Mouse (Mus musculus) erythroblast, adult 5-6 weeks (primary cell): ENCODE results near the gene 9130409I23Rik. TPM values are rescaled to one million over a fixed set of nuclear protein-coding genes. Genes with fewer than 3 reads are reported as not detected.

Source experiments
- ATAC-seq: replicated peaks from 2 replicates; pipeline ENCODE4 v1.8.0; 2016; ENCODE audit warnings: moderate number of reproducible peaks, mild to moderate bottlenecking, moderate TSS enrichment, inconsistent platforms; ENCODE audit not compliant: poor library complexity, low FRiP score, severe bottlenecking
- total RNA-seq, 2 experiments: library from RNA; stranded (forward) in 1 of 2; stranded (reverse) in 1 of 2; fragments of 150-400 nt in 1 of 2; fragments of 200-764, 138-1000 nt in 1 of 2; gene quantifications; 2 replicates each; pipeline versions ENCODE4 v1.2.3 to v1.2.4; 2015 to 2017; ENCODE audit warnings: low replicate concordance in 2 of 2

Gene 9130409I23Rik
- total RNA-seq, 2 experiments from 2014 or later: not detected

DNA sequence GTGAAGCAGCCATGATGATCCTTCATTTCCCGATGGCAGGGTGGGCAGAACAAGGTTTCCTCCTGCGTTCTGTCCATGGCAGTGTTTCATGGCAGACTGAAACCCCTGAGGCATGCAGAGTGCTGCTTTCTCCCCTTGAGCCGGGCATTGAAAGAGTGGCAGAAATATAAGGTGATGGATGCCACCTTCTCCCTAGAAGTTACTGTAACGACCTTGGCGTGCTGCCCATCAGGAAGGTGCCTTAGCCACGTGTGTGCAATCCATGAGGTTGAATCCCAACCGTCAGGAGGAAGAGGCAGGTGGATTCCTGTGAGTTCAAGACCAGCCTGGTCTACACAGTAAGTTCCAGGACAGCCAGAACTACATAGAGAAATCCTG, 29.6 kb upstream of the 9130409I23Rik start:
- no peak for ATAC-seq

DNA sequence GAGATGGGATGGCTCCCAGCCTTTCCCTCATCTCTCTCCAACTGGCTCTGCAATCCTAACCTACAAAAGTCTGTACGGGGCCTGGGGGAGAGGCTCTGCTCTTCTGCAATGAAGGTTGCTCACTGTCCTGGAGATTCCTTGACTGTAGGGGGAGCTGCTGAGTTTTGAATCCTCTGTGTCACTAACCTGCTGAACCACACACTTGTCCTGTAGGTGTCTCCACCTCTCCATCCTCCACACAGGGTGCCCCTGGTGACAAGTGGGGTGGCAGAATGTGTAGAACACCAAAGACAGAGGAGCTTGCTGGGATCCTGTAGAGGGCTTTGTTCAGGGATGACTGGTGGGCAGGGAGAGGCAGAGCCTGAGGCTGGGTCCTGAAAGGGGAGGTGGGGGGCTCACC, 28.8 kb upstream of the 9130409I23Rik start:
- peak; percentile 86 for ATAC-seq

DNA sequence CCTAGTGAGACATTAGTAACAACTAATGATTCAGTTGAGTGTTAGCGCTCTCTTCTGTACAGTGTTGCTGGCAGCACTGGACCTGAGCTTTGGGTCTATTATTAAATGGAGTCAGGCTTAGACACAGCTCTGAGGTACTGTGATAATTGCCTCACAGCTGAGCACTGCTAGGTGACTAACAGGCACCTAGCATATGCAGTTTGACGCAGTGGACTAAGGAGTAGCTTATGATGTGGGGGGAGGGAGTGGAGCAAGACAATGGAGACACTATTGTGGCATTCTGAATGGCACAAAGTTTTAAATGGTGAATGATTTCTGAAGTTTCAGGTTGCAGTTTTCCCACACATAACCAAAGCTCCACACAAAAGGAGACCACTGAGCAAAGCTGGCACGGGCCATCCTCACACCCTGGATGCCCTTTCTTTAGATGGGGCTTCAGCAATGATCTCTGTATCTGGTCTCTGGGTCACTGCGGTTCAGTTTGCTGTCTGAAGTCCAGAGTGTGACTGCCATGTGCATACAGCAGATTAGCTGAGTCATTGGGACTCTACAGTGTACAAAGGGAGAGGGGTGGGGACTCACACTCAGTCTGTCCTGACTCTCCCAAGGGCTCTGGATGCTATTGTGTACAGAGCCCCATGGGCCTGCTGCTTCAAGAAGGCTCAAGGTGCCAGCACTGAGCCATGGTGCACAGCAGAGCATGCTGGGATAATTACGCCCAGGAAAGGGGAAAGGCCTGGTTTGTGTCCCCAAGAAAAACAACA, 15.8 kb upstream of the 9130409I23Rik start:
- peak; percentile 68 for ATAC-seq

DNA sequence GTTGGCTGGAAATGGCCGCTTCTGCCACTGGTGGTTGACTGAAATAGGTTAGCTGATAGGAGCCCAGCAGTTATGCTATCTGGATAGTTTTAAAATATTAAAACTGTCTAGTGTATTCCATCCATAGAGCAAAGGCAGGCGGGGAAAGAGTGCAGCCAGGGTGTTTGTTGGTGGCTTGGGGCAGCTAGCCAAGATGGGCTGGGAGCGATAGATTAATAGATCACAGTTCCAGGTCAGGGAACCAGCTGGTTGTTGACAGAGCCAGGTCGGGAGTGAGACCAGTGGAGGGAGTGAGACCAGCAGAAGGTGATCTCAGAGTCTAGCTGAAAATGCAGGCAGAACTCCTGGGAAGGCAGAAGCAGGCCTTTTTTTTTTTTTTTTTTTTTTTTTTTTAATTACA, 13.4 kb upstream of the 9130409I23Rik start:
- ATAC-seq: no peak

DNA sequence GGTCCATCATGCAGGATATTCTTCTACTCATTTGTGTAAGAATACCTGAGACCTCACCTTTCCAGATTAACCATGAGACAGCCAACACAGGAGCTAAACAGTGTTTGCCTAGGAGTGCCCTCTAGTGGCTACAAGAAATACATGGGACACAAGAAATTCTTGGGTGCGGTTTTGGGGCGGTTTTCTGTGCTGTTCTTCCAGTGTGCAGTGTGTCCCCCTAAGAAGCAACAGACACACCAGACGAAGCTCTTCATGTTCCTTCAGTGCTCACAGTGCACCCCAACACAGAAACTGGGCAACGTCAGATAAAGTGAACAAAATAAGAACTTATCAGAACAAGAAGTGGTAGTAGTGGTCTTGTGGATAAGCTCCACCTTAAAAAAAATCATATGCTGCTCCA, 11.4 kb upstream of the 9130409I23Rik start:
- peak; percentile 88 for ATAC-seq

DNA sequence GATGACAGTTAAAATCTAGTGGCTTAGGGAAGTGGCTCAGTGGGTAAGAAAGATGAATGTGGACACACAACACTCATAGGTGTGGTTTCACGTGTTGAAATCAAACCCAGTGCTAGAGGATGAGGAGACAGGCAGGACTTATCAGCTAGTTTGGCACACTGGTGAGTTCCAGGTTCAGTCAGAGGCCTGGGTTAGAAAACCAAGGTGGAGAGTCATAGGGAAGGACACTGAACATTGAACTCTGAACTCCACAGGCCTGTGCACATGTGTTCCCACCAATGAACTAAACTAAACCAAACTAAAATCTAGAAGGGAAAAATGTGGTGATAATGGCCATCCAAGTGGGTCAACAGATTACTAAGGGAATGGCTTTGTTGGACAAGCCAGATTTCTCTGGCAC, 3.5 kb upstream of the 9130409I23Rik start:
- ATAC-seq: no peak

DNA sequence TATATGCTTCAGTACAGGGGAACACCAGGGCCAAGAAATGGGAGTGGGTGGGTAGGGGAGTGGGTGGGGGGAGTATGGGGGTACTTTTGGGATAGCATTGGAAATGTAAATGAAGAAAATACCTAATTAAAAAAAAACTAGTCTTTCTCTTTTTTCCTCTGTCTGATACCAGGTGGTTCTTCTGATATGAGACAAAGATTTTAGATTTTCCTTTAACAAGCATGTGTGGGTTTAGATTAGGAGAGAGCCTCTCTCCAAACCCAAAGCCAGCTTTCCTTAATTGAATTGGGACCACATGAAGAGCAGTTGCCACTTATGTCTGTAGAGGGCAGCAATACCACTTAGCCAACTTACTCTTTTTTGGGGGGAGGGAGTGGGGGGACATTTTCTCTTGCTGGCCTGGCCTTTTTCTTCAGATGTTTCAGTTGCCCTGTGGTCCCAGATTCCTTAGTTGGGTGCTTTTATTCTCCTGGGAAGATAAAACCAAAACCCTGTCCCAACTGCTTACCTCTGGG, 1.7 kb upstream of the 9130409I23Rik start:
- no peak for ATAC-seq

DNA sequence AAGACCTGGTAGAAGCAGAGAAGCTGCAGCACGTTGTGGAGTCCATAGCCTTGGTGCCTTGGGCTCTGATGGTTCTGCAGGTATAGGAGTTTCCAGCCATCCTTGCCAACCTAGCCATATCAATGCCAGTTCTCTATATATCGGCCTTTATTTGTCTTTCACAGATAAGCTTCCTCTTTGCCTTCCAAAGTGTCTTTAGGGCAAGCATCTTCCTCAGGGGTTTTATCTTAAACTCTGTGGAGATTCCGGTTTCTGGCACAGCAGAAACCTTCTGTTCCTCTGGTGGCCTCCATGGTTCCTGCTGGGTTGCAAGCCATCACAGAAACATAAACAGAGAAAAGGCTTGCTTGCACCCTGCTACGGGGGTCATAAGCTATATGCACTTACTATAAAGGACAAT, 1.9 kb downstream of the 9130409I23Rik start:
- no peak for ATAC-seq

DNA sequence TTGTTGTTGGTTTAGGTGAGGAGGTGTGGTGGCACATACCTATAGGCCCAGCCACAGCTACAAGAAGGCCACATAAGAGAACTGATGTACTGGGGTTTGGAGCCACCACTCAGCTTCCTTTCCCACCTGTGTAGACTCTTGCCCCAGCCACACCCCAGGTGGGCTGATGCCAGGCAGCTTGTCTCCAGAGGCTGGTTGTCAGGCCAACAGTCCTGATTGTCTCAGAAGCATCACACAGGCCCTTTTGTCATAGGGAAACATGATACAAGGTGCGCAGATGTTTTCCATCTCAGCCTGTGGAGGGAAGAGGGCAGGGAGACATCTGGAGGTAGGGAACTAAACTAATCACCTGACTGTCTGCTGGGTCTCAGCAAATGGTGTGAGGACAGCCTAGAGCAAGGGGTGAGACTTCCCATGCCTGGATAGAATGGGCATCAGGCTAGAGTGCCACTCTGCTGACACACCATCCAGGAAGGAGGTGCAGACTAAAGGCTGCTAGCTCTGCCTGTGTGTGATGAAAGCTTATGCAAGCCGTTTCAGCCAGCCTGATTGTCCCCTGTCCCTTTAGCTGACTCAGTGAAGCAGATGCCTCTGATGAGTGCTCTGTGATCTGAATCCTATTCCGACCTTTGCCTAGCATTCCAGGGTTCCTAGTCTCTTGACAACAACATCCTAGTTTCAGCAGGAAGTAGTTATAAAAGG, 10.9 kb downstream of the 9130409I23Rik start:
- no peak for ATAC-seq

DNA sequence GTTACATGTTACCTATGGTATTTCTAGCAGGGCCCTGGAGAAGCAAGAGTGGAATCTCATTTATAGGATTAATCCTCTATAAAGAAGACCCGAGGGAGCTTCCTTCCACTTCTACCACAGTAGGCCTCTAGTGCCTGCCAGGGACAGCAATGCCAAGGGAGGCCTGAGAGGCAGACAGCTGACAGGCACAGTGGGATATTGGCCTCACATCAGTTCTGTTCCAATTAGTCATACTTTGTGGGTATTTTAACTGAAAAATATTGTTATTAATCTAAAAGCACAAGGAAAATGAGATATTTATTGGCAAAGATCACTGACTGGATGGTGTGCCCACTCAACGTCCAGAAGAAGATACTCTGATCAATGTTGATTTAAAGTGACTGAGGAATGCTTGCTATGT, 13.0 kb downstream of the 9130409I23Rik start:
- no peak for ATAC-seq

DNA sequence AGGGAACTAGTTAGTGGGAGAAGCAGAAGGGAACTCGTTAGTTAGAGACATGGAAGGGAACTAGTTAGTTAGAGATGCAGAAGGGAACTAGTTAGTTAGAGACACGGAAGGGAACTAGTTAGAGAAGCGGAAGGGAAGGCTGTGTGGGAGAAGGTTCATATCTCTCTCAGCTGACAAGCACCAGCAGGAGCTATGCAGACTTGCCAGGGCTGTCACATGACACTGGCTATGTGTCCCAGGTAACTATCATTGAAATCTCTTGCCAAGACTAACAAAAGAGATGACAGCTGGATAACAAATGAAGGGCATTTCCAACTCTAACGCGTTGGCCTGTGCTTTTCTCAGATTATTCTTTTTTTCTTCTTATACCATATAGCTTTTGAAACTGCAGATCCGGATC, 13.6 kb downstream of the 9130409I23Rik start:
- no peak for ATAC-seq

DNA sequence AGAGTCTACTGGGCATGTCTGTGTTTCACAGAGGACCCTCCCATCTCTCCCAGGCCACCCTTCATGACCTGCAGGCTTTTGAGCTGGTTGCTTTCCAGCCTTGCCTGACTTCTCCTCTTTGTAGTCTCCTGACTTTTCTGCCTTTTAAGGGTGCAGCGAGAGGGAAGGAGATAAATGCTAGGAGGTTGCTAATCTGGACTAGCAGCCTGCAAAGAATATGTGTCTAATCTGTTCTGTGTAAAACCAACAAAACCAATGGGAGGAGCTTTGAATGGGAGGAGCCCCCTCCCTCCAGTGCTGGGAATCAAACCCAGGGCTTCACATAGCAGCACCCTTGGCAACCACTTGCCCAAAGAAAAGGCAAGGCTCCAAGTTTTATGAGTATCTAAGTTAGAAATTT, 17.3 kb downstream of the 9130409I23Rik start:
- no peak for ATAC-seq

DNA sequence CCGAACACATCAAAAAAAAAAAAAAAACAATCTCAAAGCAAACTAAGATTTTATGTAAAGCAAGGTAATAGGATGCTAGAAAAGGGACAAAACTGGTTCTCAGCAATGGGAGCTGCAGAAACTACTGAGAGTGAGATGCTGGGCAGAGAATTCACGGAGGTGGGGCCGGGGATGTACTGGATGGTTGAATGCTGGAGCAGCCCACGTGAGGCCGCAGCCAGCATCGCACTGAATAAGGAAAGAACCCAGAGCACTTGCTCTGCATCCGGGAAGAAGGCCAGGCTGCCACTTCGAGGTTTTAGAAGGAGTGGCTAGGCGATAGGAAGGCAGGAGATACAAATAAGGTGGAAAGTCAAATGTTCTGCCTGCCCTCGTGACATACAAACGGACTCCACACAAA, 18.6 kb downstream of the 9130409I23Rik start:
- ATAC-seq: no peak

DNA sequence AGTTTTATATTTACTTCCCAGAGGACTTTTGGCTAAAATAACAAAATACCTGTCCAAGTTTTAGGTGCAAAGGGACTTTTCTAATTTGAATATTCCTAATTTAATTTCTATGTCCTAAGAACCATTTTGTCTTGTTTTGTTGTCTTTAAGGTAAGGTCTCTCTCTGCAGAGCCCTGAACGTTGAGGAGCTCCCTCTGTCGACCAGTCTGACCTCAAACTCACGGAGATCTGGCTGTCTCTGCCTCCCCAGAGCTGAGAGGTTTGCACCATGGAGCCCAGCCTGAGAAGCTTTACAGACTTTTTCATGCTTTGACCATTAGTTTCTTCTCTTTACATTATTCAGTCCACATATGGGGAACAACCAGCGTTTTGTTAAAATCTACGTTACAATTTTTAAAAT, 22.0 kb downstream of the 9130409I23Rik start:
- no peak for ATAC-seq

DNA sequence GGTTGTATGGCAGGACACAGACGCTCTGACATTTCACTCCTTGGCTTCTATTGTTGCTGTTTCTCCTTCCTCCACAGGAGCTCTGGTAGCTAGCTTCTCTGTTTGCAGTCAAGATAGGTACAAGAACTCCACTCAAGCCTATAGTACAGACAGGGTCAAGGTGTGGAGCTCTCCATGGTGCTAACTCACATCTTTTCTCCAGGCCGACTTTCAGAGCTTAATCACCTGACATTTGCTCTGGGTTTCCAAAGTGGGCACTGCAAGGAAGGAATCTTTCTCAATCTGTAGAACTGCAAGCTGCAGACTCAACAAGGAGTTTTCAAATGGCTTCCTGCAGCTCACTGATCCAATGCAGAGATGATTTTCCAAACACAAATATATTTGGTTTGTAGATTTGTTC, 33.0 kb downstream of the 9130409I23Rik start:
- no peak for ATAC-seq

DNA sequence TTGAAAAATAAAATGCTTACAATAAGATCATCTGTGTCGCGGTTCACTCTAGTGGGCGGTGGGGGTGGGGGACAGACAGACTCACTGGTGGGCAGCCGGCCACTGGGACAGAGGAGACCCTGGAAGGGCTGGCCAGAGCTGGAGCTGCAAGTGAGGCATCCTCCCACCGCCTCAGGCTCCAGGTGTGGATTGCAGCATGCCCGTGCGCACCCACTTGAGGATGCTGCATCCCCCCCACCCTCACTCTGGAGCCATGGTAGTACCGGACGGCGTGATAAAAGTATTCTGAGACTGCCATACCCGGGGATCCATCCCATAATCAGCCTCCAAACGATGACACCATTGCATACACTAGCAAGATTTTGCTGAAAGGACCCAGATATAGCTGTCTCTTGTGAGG, 39.0 kb downstream of the 9130409I23Rik start:
- ATAC-seq: no peak

Other genes starting within 250 kb of the 9130409I23Rik start
- 966 and 1,002 TPM in 2 replicates for gene H3f3a, start 237.3 kb upstream of the 9130409I23Rik start, total RNA-seq (2015; ENCODE audit: low replicate concordance)
- gene H3f3a, start 237.3 kb upstream of the 9130409I23Rik start, total RNA-seq (2017; ENCODE audit: low replicate concordance): 1,471 and 1,473 TPM in 2 replicates
- 17.3 and 29.4 TPM in 2 replicates for gene Sde2, start 200.1 kb upstream of the 9130409I23Rik start, total RNA-seq (2015; ENCODE audit: low replicate concordance)
- gene Sde2, start 200.1 kb upstream of the 9130409I23Rik start, total RNA-seq (2017; ENCODE audit: low replicate concordance): 34.7 and 53.5 TPM in 2 replicates
- not detected in 2 replicates for gene Lefty2, start 158.1 kb upstream of the 9130409I23Rik start, total RNA-seq (2015; ENCODE audit: low replicate concordance)
- gene Lefty2, start 158.1 kb upstream of the 9130409I23Rik start, total RNA-seq (2017; ENCODE audit: low replicate concordance): not detected in 2 replicates
- gene Pycr2, start 146.9 kb upstream of the 9130409I23Rik start, total RNA-seq (2015; ENCODE audit: low replicate concordance): 9.0 and 9.8 TPM in 2 replicates
- gene Pycr2, start 146.9 kb upstream of the 9130409I23Rik start, total RNA-seq (2017; ENCODE audit: low replicate concordance): 5.8 and 7.0 TPM in 2 replicates
- gene Lefty1, start 116.2 kb upstream of the 9130409I23Rik start, total RNA-seq (2015; ENCODE audit: low replicate concordance): not detected in 2 replicates
- gene Lefty1, start 116.2 kb upstream of the 9130409I23Rik start, total RNA-seq (2017; ENCODE audit: low replicate concordance): not detected in 2 replicates
- 8.5 and 13.8 TPM in 2 replicates for gene Tmem63a, start 108.9 kb upstream of the 9130409I23Rik start, total RNA-seq (2015; ENCODE audit: low replicate concordance)
- gene Tmem63a, start 108.9 kb upstream of the 9130409I23Rik start, total RNA-seq (2017; ENCODE audit: low replicate concordance): 6.6 and 13.1 TPM in 2 replicates
- 6.1 and 12.5 TPM in 2 replicates for gene Ephx1, start 30.3 kb upstream of the 9130409I23Rik start, total RNA-seq (2015; ENCODE audit: low replicate concordance)
- 3.3 TPM in 1 of 2 replicates, not detected in the other for gene Ephx1, start 30.3 kb upstream of the 9130409I23Rik start, total RNA-seq (2017; ENCODE audit: low replicate concordance)
- 6.5 and 12.7 TPM in 2 replicates for gene Nvl, start 93.0 kb downstream of the 9130409I23Rik start, total RNA-seq (2015; ENCODE audit: low replicate concordance)
- 10.1 and 11.4 TPM in 2 replicates for gene Nvl, start 93.0 kb downstream of the 9130409I23Rik start, total RNA-seq (2017; ENCODE audit: low replicate concordance)
- 21.5 and 49.3 TPM in 2 replicates for gene Cnih4, start 93.5 kb downstream of the 9130409I23Rik start, total RNA-seq (2015; ENCODE audit: low replicate concordance)
- 13.2 and 39.6 TPM in 2 replicates for gene Cnih4, start 93.5 kb downstream of the 9130409I23Rik start, total RNA-seq (2017; ENCODE audit: low replicate concordance)
- 871 and 922 TPM in 2 replicates for gene Wdr26, start 160.8 kb downstream of the 9130409I23Rik start, total RNA-seq (2015; ENCODE audit: low replicate concordance)
- gene Wdr26, start 160.8 kb downstream of the 9130409I23Rik start, total RNA-seq (2017; ENCODE audit: low replicate concordance): 1,326 and 1,581 TPM in 2 replicates